Mouse (Mus musculus) embryonic facial prominence, embryonic 15.5 days (tissue): Measurements from ENCODE around the gene Znhit1. TPM values are rescaled to one million over a fixed set of nuclear protein-coding genes. Genes with fewer than 3 reads are reported as not detected.

Experiments used
- ATAC-seq: fragments of 200-750 bp; cut with Nextera tagmentation; 2 replicates; pipeline ENCODE4 v1.8.0; 2017; ENCODE audit warnings: low read depth, moderate TSS enrichment; ENCODE audit not compliant: insufficient number of reproducible peaks, low FRiP score, low TSS enrichment
- H3K27ac ChIP-seq: fragments of 300-500 bp; sonication (generic); replicated peaks from 2 replicates; pipeline ENCODE4 v1.5.1; 2015; ENCODE audit warnings: mild to moderate bottlenecking, inconsistent platforms
- H3K27me3 ChIP-seq: fragments of 300-500 bp; sonication (generic); 2 replicates; pipeline ENCODE4 v1.6.1; 2015; ENCODE audit warnings: inconsistent platforms
- H3K36me3 ChIP-seq: fragments of 300-500 bp; sonication (generic); 2 replicates; pipeline ENCODE4 v1.6.1; 2015; ENCODE audit warnings: mild to moderate bottlenecking, inconsistent platforms
- H3K4me1 ChIP-seq: fragments of 300-500 bp; sonication (generic); 2 replicates; pipeline ENCODE4 v1.6.1; 2015; ENCODE audit warnings: inconsistent platforms
- H3K4me2 ChIP-seq: fragments of 300-500 bp; sonication (generic); replicated peaks from 2 replicates; pipeline ENCODE4 v1.6.1; 2015; ENCODE audit warnings: mild to moderate bottlenecking, inconsistent platforms
- H3K4me3 ChIP-seq: fragments of 300-500 bp; sonication (generic); replicated peaks from 2 replicates; pipeline ENCODE4 v1.5.1; 2015; ENCODE audit warnings: mild to moderate bottlenecking, inconsistent platforms
- H3K9ac ChIP-seq: fragments of 300-500 bp; sonication (generic); 2 replicates; pipeline ENCODE4 v1.6.1; 2015; ENCODE audit warnings: inconsistent platforms
- H3K9me3 ChIP-seq: fragments of 300-500 bp; sonication (generic); replicated peaks from 2 replicates; pipeline ENCODE4 v1.6.1; 2016; ENCODE audit warnings: inconsistent platforms
- WGBS: fragments of 180-500 bp; shearing (Covaris S2); methylation state at CpG from one replicate; pipeline ENCODE4 v1.1.7; 2015; 5-methylcytosine and 5-hydroxymethylcytosine counted together
- microRNA counts: library from miRNA; unstranded; fragments of <30 nt; microRNA quantifications from one replicate; lab custom pipeline; 2016
- microRNA-seq: library from miRNA; unstranded; fragments of <30 nt; microRNA quantifications from one replicate; pipeline ENCODE4, GENCODE M21; 2016; ENCODE audit warnings: borderline number of aligned reads
- polyA plus RNA-seq: library from polyadenylated mRNA; unstranded; fragments of >200 nt; fragmentation: Nextera tagmentation; extraction: Ambion mirVana; gene quantifications from 2 replicates; pipeline ENCODE4 v1.2.1, GENCODE M21; 2015

Znhit1 gene
- polyA plus RNA-seq, 1 experiment from 2014 or later: 120 TPM

DNA sequence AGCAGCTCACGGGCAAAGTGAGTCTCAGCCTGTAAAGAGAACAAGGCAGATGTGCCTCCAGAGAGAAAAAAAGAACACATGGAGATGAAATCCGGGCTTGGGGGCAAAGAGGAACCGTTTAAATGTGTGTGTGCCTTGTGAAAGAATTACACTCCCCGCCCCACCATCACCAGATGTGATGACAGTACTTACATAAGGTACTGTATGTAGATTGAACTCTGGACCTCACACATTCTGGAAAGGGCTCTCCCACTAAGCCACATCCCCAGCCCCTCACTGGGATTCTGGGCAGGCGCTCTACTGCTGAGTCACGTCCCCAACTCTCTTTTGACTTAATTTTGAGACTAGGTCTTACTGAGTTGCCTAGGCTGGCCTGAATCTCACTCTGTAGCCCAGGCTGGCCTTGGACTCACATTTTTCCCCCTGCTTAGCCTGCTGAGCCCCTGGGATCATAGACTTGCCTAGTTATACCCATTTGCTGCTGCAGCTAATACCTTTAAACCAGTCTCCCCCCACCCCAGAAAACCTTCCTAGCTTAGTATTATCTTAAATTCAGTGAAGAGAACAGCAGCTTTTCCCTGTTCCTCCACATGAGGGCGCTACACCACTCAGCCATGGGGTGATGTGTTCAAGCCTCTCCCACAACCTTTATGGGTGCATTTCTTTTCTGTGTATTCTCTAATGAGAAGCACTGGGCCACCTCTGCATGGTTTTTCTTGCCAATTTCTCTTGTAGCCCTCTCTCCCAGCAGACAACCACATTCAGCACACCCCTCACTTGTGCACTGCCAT is 51.7 kb downstream of the Znhit1 start:
- no peaks in the 10 kb centered on the region for H3K27me3 ChIP-seq
- no peaks in the 10 kb centered on the region; the same call in 1 of the 2 replicates for H3K36me3 ChIP-seq
- no peaks in the 10 kb centered on the region for H3K4me1 ChIP-seq
- H3K9ac ChIP-seq: no peak overlapping the region
- no peak overlapping the region for H3K4me2 ChIP-seq
- no peaks in the 10 kb centered on the region for H3K9me3 ChIP-seq
- WGBS: 52% methylated on average over 7 of the region's 7 CpGs
- no peak overlapping the region for H3K27ac ChIP-seq
- H3K4me3 ChIP-seq: no peak overlapping the region
- no peak for ATAC-seq

DNA sequence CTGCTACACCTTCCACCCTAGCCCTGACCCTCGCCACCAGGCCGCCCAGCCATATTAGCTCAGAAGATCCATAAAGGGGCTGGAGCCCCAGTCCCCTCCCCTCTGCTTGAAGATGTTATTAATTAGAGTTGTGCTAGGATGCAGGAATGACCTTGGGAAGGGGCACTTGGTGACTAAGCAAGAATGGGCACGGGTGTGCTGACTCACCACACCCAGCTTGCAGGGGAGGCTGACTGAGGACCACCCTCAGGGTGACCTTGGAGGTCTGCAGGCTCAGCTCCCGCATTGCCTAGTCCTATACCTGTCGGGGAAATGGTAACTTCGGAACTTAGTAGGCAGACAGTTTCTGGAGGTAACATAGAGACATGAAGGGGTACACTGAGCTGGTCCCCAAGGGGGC is 53.9 kb downstream of the Znhit1 start:
- no peak overlapping the region for H3K4me3 ChIP-seq
- no peak for ATAC-seq
- no peaks in the 10 kb centered on the region for H3K4me1 ChIP-seq
- H3K36me3 ChIP-seq: no peaks in the 10 kb centered on the region; the same call in 1 of the 2 replicates
- no peak overlapping the region for H3K27ac ChIP-seq
- H3K9me3 ChIP-seq: no peaks in the 10 kb centered on the region
- no peak overlapping the region for H3K4me2 ChIP-seq
- H3K9ac ChIP-seq: no peak overlapping the region
- 87% methylated on average over 6 of the region's 6 CpGs for WGBS
- no peaks in the 10 kb centered on the region for H3K27me3 ChIP-seq

DNA sequence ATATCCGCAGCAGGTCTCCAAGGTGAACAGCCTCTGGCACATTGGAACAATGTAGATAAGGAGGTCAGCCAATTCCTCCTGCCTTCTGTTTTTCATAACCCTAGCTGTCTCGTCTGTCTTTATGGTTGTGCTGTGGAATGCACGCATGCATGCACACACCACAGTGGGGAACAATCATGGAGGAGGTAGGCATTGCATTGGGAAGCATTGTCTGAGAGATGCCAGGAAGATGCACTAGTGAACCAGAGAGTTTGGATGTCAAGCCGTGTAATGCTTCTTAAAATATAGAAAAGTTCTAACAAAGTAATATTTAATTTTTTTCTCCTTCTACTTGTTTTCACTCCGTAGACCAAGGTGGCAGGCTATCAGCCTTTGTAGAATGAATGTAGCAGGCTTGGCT is 54.9 kb downstream of the Znhit1 start:
- no peak overlapping the region for H3K4me3 ChIP-seq
- no peak overlapping the region for H3K27ac ChIP-seq
- H3K9ac ChIP-seq: no peak overlapping the region
- H3K27me3 ChIP-seq: no peaks in the 10 kb centered on the region
- no peaks in the 10 kb centered on the region; the same call in 1 of the 2 replicates for H3K36me3 ChIP-seq
- H3K4me1 ChIP-seq: no peaks in the 10 kb centered on the region
- WGBS: 71% methylated on average over 5 of the region's 5 CpGs
- ATAC-seq: no peak
- no peaks in the 10 kb centered on the region for H3K9me3 ChIP-seq
- H3K4me2 ChIP-seq: no peak overlapping the region

MicroRNAs encoded within 50 kb of the gene (microRNA counts, 519-probe panel; counts per million panel counts)
- not detected for microRNA mmu-miR-702 (lab: Ali Mortazavi, UCI)

Small RNA genes lying within 50 kb of the gene (microRNA-seq; reads per million reads assigned to microRNA genes)
- gene Mir702: 16.6 reads per million, percentile 34 among the genes with 10 or more reads in this experiment

Other genes with a start within 250 kb of the Znhit1 start
- gene Col26a1, start 104.8 kb downstream of the Znhit1 start, polyA plus RNA-seq: 247 and 258 TPM in 2 replicates
- 76.5 and 104 TPM in 2 replicates for gene Ift22, start 79.9 kb downstream of the Znhit1 start, polyA plus RNA-seq
- 246 and 256 TPM in 2 replicates for gene Fis1, start 34.7 kb downstream of the Znhit1 start, polyA plus RNA-seq
- 0.11 and 0.14 TPM in 2 replicates for gene Cldn15, start 21.4 kb downstream of the Znhit1 start, polyA plus RNA-seq
- gene Plod3, start 1.0 kb downstream of the Znhit1 start, polyA plus RNA-seq: 55.5 and 60.6 TPM in 2 replicates
- 0.08 and 0.11 TPM in 2 replicates for gene Vgf, start 38.4 kb upstream of the Znhit1 start, polyA plus RNA-seq
- gene Ap1s1, start 58.1 kb upstream of the Znhit1 start, polyA plus RNA-seq: 165 and 166 TPM in 2 replicates
- 0.38 and 0.51 TPM in 2 replicates for gene Serpine1, start 84.2 kb upstream of the Znhit1 start, polyA plus RNA-seq
- 7.8 and 8.5 TPM in 2 replicates for gene Trim56, start 128.2 kb upstream of the Znhit1 start, polyA plus RNA-seq
- 0.09 TPM in 1 of 2 replicates, not detected in the other for gene Muc3, start 161.3 kb upstream of the Znhit1 start, polyA plus RNA-seq
- 0.17 and 0.28 TPM in 2 replicates for gene Muc3a, start 224.4 kb upstream of the Znhit1 start, polyA plus RNA-seq